10 mouse cellular contexts compared by ENCODE assay signal in genomic region chr4:123666517-123666916, GRCm38 (mm10). TPM values are rescaled to one million over a fixed set of nuclear protein-coding genes. Genes with fewer than 3 reads are reported as not detected.
DNase-seq lines count a peak whose midpoint lies in the region; ATAC-seq and TF ChIP-seq lines count a peak whose summit lies in the region.
"Had no signal": no experiment of that assay in that cellular context is flagged by ENCODE, and none has a peak within 500 bp of the region (broad histone marks: within the 10 kb centered on the region; RNA-seq: fewer than 3 reads in every experiment).

No protein-coding gene starts in this region.

- H3K9ac ChIP-seq in kidney, embryonic 15.5 days: no peak overlapping the region
- H3K9ac ChIP-seq in hindbrain, embryonic 13.5 days: 0 out of 2 replicates have a peak overlapping the region, but pooled peaks have one; percentile 9
- H3K9ac ChIP-seq in midbrain, postnatal 0 days (replicated peaks; ENCODE audit: low read length, poor library complexity, severe bottlenecking): no peak overlapping the region

- no peak for TF ChIP-seq CTCF in bone marrow macrophage, adult 2 months (IDR thresholded peaks at IDR 0.05; ENCODE audit: low read depth, low read length)
- TF ChIP-seq CTCF in midbrain, postnatal 0 days (IDR thresholded peaks at IDR 0.05): no peak

- peak overlapping the region; percentile 14 for H3K27ac ChIP-seq in kidney, embryonic 15.5 days
- peak overlapping the region; percentile 53 for H3K27ac ChIP-seq in bone marrow macrophage, adult 2 months (ENCODE audit: insufficient read depth, low read depth, low read length)
- H3K27ac ChIP-seq in hindbrain, embryonic 13.5 days: peak overlapping the region; percentile 99
- H3K27ac ChIP-seq in midbrain, postnatal 0 days (ENCODE audit: low read depth, low read length): peak overlapping the region; percentile 62; the same call in 1 of the 2 replicates

- H3K9me3 ChIP-seq in kidney, embryonic 15.5 days (replicated peaks): no peaks in the 10 kb centered on the region
- H3K9me3 ChIP-seq in hindbrain, embryonic 13.5 days: no peaks in the 10 kb centered on the region
- H3K9me3 ChIP-seq in midbrain, postnatal 0 days (ENCODE audit: low read length): no peaks in the 10 kb centered on the region

- no peak for TF ChIP-seq POLR2A in bone marrow macrophage, adult 2 months (IDR thresholded peaks at IDR 0.05; ENCODE audit: borderline replicate concordance, low read depth, low read length)

- no peaks in the 10 kb centered on the region for H3K27me3 ChIP-seq in kidney, embryonic 15.5 days
- no peaks in the 10 kb centered on the region for H3K27me3 ChIP-seq in hindbrain, embryonic 13.5 days
- H3K27me3 ChIP-seq in midbrain, postnatal 0 days (ENCODE audit: insufficient read depth, low read length): no peaks in the 10 kb centered on the region

- 90% methylated on average over 1 of the region's 1 CpGs for WGBS in kidney, embryonic 15.5 days
- 79% methylated on average over 1 of the region's 1 CpGs for WGBS in hindbrain, embryonic 13.5 days
- 84% methylated on average over 1 of the region's 1 CpGs for WGBS in midbrain, postnatal 0 days

- no peak for ATAC-seq in kidney, embryonic 15.5 days (replicated peaks; ENCODE audit: low FRiP score)
- ATAC-seq in hindbrain, embryonic 13.5 days (ENCODE audit: low FRiP score): no peak
- no peak for ATAC-seq in midbrain, postnatal 0 days (ENCODE audit: low FRiP score)

- DNase-seq in kidney, postnatal 36 days: no peak
- DNase-seq in midbrain, postnatal 0 days (ENCODE audit: low spot score): no peak
- no peak for DNase-seq in left cerebral cortex, postnatal 4 days
- no peak for DNase-seq in gastrocnemius, postnatal 10 days
- DNase-seq in yolk sac, embryonic 10.5 days (ENCODE audit: low spot score): no peak
- DNase-seq: layer of hippocampus, adult 9-11 months; thymus, postnatal 25 days had no signal

- intact Hi-C loops in left cerebral cortex, postnatal 4 days (cut with DNase I): loop anchor here (5.0 kb wide), 2 partner anchors 79 to 129 kb away; no protein-coding TSS in a partner anchor

- H3K4me2 ChIP-seq in kidney, embryonic 15.5 days: no peak overlapping the region
- H3K4me2 ChIP-seq in hindbrain, embryonic 13.5 days: no peak overlapping the region
- no peak overlapping the region for H3K4me2 ChIP-seq in midbrain, postnatal 0 days (ENCODE audit: low read depth, low read length, poor library complexity, severe bottlenecking)

- H3K4me1 ChIP-seq in kidney, embryonic 15.5 days: peaks cover 42% of the 10 kb centered on the region
- H3K4me1 ChIP-seq in bone marrow macrophage, adult 2 months (ENCODE audit: control insufficient read depth, insufficient read depth, low read length): peaks cover 33% of the 10 kb centered on the region
- peaks cover 70% of the 10 kb centered on the region for H3K4me1 ChIP-seq in hindbrain, embryonic 13.5 days (replicated peaks)
- H3K4me1 ChIP-seq in midbrain, postnatal 0 days (ENCODE audit: insufficient read depth, low read length): peaks cover 22% of the 10 kb centered on the region

- no peak overlapping the region for H3K4me3 ChIP-seq in kidney, embryonic 15.5 days (replicated peaks)
- H3K4me3 ChIP-seq in bone marrow macrophage, adult 2 months (ENCODE audit: insufficient read depth, low read length): no peak overlapping the region
- no peak overlapping the region for H3K4me3 ChIP-seq in hindbrain, embryonic 13.5 days
- no peak overlapping the region for H3K4me3 ChIP-seq in midbrain, postnatal 0 days (ENCODE audit: low read depth, low read length)

- H3K36me3 ChIP-seq in kidney, embryonic 15.5 days: no peaks in the 10 kb centered on the region
- peaks cover 7% of the 10 kb centered on the region for H3K36me3 ChIP-seq in hindbrain, embryonic 13.5 days
- H3K36me3 ChIP-seq in midbrain, postnatal 0 days (ENCODE audit: insufficient read depth, low read length): peaks cover 9% of the 10 kb centered on the region; the same call in 1 of the 2 replicates

RNA-seq across cellular contexts. Expression of gene Macf1, which starts 17.6 kb away (rescaled TPM):
- 38.1 and 41.2 TPM in 2 replicates for polyA plus RNA-seq in kidney, embryonic 15.5 days (2015; fragmentation: Nextera tagmentation; extraction: Ambion mirVana)
- polyA plus RNA-seq in bone marrow macrophage, adult 2 months (2012; ENCODE audit: insufficient read depth, insufficient read length, missing spikeins): 176 and 182 TPM in 2 replicates
- polyA plus RNA-seq in hindbrain, embryonic 13.5 days (2015; fragmentation: Nextera tagmentation; extraction: Ambion mirVana): 67.3 and 69.5 TPM in 2 replicates
- 338 and 390 TPM in 2 replicates for total RNA-seq in midbrain, postnatal 0 days (2014; rRNA removed)
- 59.7 and 73.3 TPM in 2 replicates for polyA plus RNA-seq in midbrain, postnatal 0 days (2015; fragmentation: Nextera tagmentation; extraction: Ambion mirVana)
- 100 to 1,000 TPM; 337 to 347 TPM for total RNA-seq in left cerebral cortex, postnatal 4 days (2021)
- 100 to 1,000 TPM; 108 to 144 TPM for total RNA-seq in gastrocnemius, postnatal 10 days (2021)

RNA-seq across cellular contexts. Expression of gene Ndufs5, which starts 51.5 kb away (rescaled TPM):
- 314 and 337 TPM in 2 replicates for polyA plus RNA-seq in kidney, embryonic 15.5 days (2015; fragmentation: Nextera tagmentation; extraction: Ambion mirVana)
- 110 and 121 TPM in 2 replicates for polyA plus RNA-seq in bone marrow macrophage, adult 2 months (2012; ENCODE audit: insufficient read depth, insufficient read length, missing spikeins)
- 438 and 450 TPM in 2 replicates for polyA plus RNA-seq in hindbrain, embryonic 13.5 days (2015; fragmentation: Nextera tagmentation; extraction: Ambion mirVana)
- 141 and 145 TPM in 2 replicates for total RNA-seq in midbrain, postnatal 0 days (2014; rRNA removed)
- polyA plus RNA-seq in midbrain, postnatal 0 days (2015; fragmentation: Nextera tagmentation; extraction: Ambion mirVana): 588 and 616 TPM in 2 replicates
- 100 to 1,000 TPM; 134 to 138 TPM for total RNA-seq in left cerebral cortex, postnatal 4 days (2021)
- 100 to 1,000 TPM; 227 to 266 TPM for total RNA-seq in gastrocnemius, postnatal 10 days (2021)

Comparison
In these comparisons a context has a peak if more than half of its experiments do, and no peak if none do; other contexts are left out.
1. H3K27ac ChIP-seq: peak in every context shown above with its lines; median percentile 99 in hindbrain, embryonic 13.5 days; 62 in midbrain, postnatal 0 days; 53 in bone marrow macrophage, adult 2 months; 14 in kidney, embryonic 15.5 days.